Mouse (Mus musculus): ENCODE measurements around the gene Mtif3. TPM values are rescaled to one million over a fixed set of nuclear protein-coding genes. Genes with fewer than 3 reads are reported as not detected.

The Mtif3 gene
- total RNA-seq, 2 experiments from 2014 or later: 13.3 to 15.7 TPM

DNA sequence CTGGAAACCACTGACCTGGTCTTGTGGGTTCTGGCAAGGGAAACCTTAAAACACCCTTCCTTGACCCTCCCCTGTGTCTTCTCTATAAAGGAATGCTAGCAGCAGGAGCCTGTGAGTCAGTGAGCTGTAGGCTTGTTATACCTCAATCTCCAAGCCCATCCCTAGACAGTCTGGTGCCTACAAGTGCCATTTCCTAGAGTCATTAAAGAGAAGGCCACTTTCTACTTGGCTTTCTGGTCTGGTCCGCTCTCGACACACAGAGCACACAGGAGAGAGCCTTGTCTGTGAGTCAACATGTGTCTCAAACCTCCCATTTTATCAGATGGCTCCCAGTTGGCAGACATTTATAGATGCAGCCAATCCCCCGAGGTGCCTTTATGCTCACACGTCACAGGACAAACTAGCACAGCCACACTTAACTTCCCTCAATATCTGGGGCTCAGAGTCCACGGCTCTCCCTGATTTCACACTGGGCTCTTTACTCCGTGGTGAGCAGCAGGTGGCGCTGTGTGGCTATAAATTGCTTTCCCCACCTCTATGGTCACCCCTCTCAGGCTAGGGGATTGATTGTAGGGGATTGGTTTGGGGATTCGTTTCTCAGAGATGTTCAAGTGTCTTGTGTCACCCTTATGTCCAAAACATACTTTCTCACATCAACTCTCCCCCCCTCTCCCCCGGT, 49.4 kb downstream of the Mtif3 start:
- DNase-seq: peak; percentile 77

DNA sequence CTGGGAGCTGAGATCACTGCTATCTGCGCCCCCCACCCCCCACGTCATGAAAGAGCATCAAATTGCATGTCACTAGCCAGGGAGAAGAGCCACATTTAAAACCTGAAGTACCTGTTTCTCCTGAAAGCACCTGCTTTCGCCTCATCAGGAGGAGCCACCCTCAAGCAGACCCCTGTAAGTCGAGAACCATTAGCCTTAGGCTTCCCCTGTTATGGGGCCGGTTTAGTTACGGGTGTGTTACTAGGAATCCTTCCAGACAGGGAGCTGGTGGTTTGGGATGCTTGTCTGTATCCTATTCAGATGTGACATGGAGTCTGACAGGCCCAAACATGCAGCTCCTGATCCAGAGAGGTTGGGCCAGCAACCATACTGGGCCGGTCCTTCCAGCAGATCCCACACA, 50.2 kb downstream of the Mtif3 start:
- no peak for DNase-seq

GRCm38 (mm10) chr5:146912206-146912605, 51.4 kb downstream of the Mtif3 start:
- DNase-seq: no peak

GRCm38 (mm10) chr5:146908629-146909028, 55.0 kb downstream of the Mtif3 start:
- DNase-seq: no peak

DNA sequence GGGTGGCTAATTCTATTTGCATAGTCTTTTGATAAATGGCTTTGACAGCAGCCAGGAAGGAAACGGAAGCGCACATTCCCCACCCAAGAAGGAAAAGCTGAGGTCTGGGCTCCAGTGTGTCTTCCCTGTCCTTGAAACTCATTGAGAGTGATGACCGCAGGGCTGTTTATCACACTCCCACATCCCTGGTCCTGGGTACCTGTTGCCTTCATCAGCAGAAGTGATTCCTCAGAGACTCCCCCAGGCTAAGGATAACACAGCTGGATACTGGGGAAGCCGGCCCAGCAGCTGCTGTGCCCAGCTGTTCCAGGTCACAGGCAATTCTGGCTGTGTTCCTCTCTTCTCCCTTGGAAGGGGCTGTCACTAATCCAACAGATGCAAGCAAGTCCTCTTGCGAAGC, 56.1 kb downstream of the Mtif3 start:
- DNase-seq: peak; percentile 20

- DNase-seq: peak; percentile 86
These were observed 58.0 kb downstream of the Mtif3 start for GRCm38 (mm10) chr5:146905486-146906172.

GRCm38 (mm10) chr5:146904404-146904803, 59.2 kb downstream of the Mtif3 start:
- peak; percentile 84 for DNase-seq

Other genes starting within 250 kb of the Mtif3 start
- 10 to 100 TPM; 18.5 to 20.5 TPM for gene Usp12, start 168.8 kb downstream of the Mtif3 start, total RNA-seq (2021)
- 100 to 1,000 TPM; 187 to 214 TPM for gene Rpl21, start 130.9 kb downstream of the Mtif3 start, total RNA-seq (2021)
- 1 to 10 TPM; 6.0 to 6.6 TPM for gene Rasl11a, start 118.7 kb downstream of the Mtif3 start, total RNA-seq (2021)
- gene Gtf3a, start 15.1 kb downstream of the Mtif3 start, total RNA-seq (2021): 10 to 100 TPM; 29.2 to 29.5 TPM
- 10 to 100 TPM; 16.5 to 16.6 TPM for gene Lnx2, start 112.8 kb upstream of the Mtif3 start, total RNA-seq (2021)
- gene Polr1d, start 113.2 kb upstream of the Mtif3 start, total RNA-seq (2021): 10 to 100 TPM; 78.1 to 81.6 TPM
- gene Gsx1, start 224.9 kb upstream of the Mtif3 start, total RNA-seq (2021): not detected

Measured in heart, postnatal 4 days (tissue).